Mouse (Mus musculus): ENCODE data around the gene Mfap3l. TPM values are rescaled to one million over a fixed set of nuclear protein-coding genes. Genes with fewer than 3 reads are reported as not detected.
A peak's percentile ranks its signal among the peaks of the same experiment; 100 is the strongest.
"Not testable (repeated sequence)": the region's sequence is repeated elsewhere in the genome, so short reads cannot be mapped to it uniquely, and the experiment has no call there.

Gene Mfap3l
- total RNA-seq (2021) = 1 to 10 TPM; 3.3 to 5.8 TPM
- long read RNA-seq, experiment 1, full-length matches to known transcripts = 2 of 2 reads
- long read RNA-seq, experiment 1, partial matches to known transcripts = 0 of 2 reads
- long read RNA-seq, experiment 1, other reads (novel, unspliced or antisense) = 0 of 2 reads
- long read RNA-seq, experiment 2, full-length matches to known transcripts = 1 of 2 reads
- long read RNA-seq, experiment 2, partial matches to known transcripts = 0 of 2 reads
- long read RNA-seq, experiment 2, other reads (novel, unspliced or antisense) = 1 of 2 reads

DNA sequence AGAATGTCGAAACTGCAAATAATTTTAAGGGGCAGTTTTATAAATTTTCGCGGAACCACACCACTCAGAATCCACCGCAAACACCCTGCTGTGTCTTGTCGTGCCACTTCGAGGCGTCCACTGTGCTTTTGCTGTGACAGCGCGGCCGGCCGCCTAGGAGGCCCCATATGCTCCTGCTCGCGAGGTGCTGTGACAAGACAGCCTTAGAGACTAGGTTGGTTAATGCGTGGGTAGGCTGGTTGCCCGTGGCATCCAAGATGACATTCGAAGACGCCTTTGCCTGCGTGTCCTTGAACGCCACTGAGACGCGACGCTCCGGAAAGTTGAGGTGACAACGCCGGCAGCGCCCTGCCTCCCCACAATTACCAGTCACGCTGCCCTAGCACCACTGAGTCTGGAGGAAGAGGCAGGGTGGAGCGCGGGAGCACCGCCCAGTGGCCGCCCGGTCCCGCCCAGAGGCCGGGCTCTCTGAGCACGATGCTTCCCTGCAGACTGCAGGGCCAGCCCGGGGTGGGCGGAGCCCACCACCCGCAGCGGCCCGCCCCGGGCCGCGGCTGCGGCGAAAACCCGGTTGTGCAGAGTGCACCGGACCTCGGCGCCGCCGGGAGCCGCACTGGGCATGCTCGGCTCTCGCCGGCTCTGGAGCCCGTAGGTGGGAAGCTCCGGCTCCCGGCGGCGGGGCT is at the start of gene Mfap3l:
Gene Mfap3l, plus strand, starts transcription at position 578 of the 683 bp plus-strand sequence.
- DNase-seq = peak; percentile 91
- intact Hi-C loops (cut with DNase I; ENCODE audit: low total_unique reads) = no loop called here

GRCm38 (mm10) chr8:60583369-60583768 is 49.3 kb upstream of the Mfap3l start:
- intact Hi-C loops (cut with DNase I; ENCODE audit: low total_unique reads) = no loop called here
- no peak for DNase-seq

GRCm38 (mm10) chr8:60591352-60592105 is 41.1 kb upstream of the Mfap3l start:
- DNase-seq; intact Hi-C loops (cut with DNase I; ENCODE audit: low total_unique reads): not testable (repeated sequence)

DNA sequence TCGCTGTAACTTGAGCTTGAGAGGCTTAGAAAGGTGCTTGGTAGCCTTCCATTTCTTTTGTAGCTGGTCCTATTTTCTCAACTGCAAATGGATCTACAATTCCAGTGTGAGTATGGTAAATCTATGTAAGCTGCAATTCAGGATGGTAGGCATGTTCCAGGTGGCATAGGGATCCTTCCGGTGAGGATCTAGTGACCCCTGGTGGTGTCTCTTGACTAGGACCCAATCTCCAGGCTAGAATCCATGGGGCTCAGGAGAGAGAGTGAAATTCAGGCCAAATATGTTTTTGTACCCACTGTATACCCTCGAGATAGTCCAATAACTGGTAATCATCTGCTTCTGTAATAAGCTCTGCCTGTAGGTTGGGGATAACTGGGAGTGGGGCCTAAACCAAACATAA is 37.9 kb upstream of the Mfap3l start:
- DNase-seq = no peak
- intact Hi-C loops (cut with DNase I; ENCODE audit: low total_unique reads) = no loop called here

GRCm38 (mm10) chr8:60611580-60612111 is 21.0 kb upstream of the Mfap3l start:
- no peak for DNase-seq
- intact Hi-C loops (cut with DNase I; ENCODE audit: low total_unique reads) = no loop called here

- intact Hi-C loops (cut with DNase I; ENCODE audit: low total_unique reads) = loop anchor here (5.0 kb wide), 1 partner anchor 250 kb away; no protein-coding TSS in a partner anchor
- no peak for DNase-seq
Measured at GRCm38 (mm10) chr8:60616928-60617327, 15.7 kb upstream of the Mfap3l start.

- intact Hi-C loops (cut with DNase I; ENCODE audit: low total_unique reads) = no loop called here
- no peak for DNase-seq
Measured at GRCm38 (mm10) chr8:60621561-60621960, 11.1 kb upstream of the Mfap3l start.

GRCm38 (mm10) chr8:60622056-60622455 is 10.6 kb upstream of the Mfap3l start:
- intact Hi-C loops (cut with DNase I; ENCODE audit: low total_unique reads) = no loop called here
- DNase-seq = no peak

- DNase-seq = no peak
- intact Hi-C loops (cut with DNase I; ENCODE audit: low total_unique reads) = no loop called here
Measured at GRCm38 (mm10) chr8:60623438-60623837, 9.2 kb upstream of the Mfap3l start.

DNA sequence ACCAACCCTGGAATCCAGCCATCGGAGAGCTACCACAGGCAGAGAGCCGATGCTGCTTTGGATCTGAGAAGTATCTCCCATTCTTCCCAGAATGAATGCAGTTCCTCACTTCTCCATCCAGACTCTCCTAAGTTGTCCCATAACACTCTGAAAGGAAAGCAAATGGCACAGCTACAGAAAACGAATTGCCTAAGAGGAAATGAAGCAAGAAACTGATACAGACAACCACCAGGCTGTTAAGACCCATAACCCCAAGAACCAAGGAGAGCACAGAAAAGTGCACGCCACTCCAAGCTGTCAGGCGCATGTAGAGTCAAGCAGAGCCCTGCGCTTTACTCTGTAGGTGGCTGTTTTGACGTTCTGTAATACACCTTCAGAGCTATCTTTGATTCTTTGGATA is 7.9 kb upstream of the Mfap3l start:
- no peak for DNase-seq
- intact Hi-C loops (cut with DNase I; ENCODE audit: low total_unique reads) = no loop called here

- no peak for DNase-seq
- intact Hi-C loops (cut with DNase I; ENCODE audit: low total_unique reads) = no loop called here
Measured at GRCm38 (mm10) chr8:60627937-60628336, 4.7 kb upstream of the Mfap3l start.

GRCm38 (mm10) chr8:60629059-60629458 is 3.6 kb upstream of the Mfap3l start:
- DNase-seq = no peak
- intact Hi-C loops (cut with DNase I; ENCODE audit: low total_unique reads) = no loop called here

- peak; percentile 64 for DNase-seq
- intact Hi-C loops (cut with DNase I; ENCODE audit: low total_unique reads) = no loop called here
Measured at GRCm38 (mm10) chr8:60631504-60631934, 1.1 kb upstream of the Mfap3l start.

DNA sequence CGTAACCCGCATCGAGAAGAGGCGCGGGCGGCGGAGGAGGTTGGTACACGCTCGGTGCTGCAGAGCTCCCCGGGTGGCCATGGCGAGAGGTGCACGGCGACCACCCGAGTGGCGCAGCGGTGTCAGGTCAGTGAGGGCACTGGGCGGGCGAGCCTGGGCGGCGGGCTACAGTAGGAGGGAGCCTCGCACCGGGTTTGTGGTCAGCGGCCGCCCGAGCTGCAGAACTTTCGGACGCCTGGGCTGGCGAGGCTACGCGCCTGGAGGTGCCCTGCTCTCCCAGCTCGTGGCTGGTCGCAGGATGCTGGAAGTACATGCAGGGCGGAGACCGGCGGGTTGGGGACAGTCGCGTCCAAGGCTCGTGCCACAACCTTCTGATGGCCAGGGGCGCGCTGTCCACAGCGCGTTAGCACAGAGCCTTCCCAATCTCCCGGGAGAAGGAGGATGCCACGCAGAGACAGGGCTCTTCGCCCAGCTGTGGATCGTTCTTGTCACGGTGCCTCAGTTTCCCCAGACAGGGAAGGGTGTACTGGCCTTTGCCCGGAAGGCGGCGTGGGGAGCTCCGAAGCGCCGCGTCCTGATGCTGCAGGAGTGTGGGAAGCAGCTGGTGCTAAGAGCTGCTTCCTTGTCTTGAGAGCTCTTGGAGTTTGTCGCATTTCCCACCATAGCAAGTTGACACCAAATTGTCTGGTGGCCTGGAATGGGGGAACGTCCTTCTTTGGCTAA is 467 bp downstream of the Mfap3l start:
- intact Hi-C loops (cut with DNase I; ENCODE audit: low total_unique reads) = no loop called here
- DNase-seq = no peak

DNA sequence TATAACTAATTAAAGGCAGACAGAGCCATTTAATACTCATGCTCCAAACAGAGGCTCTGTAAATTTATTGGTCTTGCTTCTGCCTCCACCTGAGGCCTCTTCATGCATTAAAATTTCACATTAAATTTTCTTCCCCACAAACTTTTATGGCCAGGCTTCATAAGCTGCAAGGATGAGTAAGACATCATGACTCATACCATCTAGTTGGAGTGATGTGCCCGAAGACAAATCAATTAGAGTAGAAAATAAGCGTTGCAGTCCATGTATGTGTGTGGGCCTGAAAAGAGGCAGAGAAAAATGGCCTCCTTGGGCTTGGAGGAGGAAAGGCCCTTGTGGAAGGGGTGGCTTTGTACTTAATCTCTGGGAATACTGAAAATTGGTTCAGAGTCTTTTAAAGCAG is 2.3 kb downstream of the Mfap3l start:
- DNase-seq = no peak
- intact Hi-C loops (cut with DNase I; ENCODE audit: low total_unique reads) = no loop called here

DNA sequence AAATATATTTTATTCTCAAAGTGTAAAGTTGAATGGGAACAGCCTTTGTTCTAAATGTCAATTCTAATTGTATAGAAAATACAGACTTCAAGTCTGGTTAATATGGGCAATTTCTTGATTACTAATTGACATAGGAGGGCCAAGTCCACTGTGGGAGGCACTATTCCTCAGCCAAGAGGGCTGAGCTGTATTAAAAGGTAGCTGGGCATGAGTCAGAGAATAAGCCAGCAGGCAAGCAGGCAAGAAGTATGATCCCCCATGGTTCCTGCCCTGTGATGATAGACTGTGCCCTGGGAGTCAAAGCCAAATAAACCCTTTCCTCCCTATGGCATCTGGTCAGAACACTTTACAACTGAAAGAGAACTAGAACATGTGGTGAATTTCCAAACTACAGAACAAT is 3.2 kb downstream of the Mfap3l start:
- DNase-seq = no peak
- intact Hi-C loops (cut with DNase I; ENCODE audit: low total_unique reads) = no loop called here

GRCm38 (mm10) chr8:60640046-60640445 is 7.4 kb downstream of the Mfap3l start:
- DNase-seq = no peak
- intact Hi-C loops (cut with DNase I; ENCODE audit: low total_unique reads) = no loop called here

GRCm38 (mm10) chr8:60643416-60644020 is 10.9 kb downstream of the Mfap3l start:
- DNase-seq = no peak
- intact Hi-C loops (cut with DNase I; ENCODE audit: low total_unique reads) = no loop called here

- intact Hi-C loops (cut with DNase I; ENCODE audit: low total_unique reads) = no loop called here
- DNase-seq = no peak
Measured at GRCm38 (mm10) chr8:60645164-60645563, 12.5 kb downstream of the Mfap3l start.
